Mouse (Mus musculus): ENCODE measurements around the gene Fxyd1. TPM values are rescaled to one million over a fixed set of nuclear protein-coding genes. Genes with fewer than 3 reads are reported as not detected.

The Fxyd1 gene
- polyA plus RNA-seq, 1 experiment from 2014 or later, result 78.9 TPM

- WGBS, result 69% methylated on average over 8 of the region's 8 CpGs
Observed at GRCm38 (mm10) chr7:31028609-31029008, 28.4 kb downstream of the Fxyd1 start.

GRCm38 (mm10) chr7:31017104-31017901 lies 39.7 kb downstream of the Fxyd1 start:
- Histone ChIP-seq H3K27me3 (replicated peaks; ENCODE audit: control insufficient read depth, insufficient read depth, low read length) (no peaks in the 10 kb centered on the region), H3K4me3 (ENCODE audit: low read depth, low read length) (no peak overlapping the region), H3K9me3 (ENCODE audit: control insufficient read depth) (no peaks in the 10 kb centered on the region), H3K36me3 (ENCODE audit: control insufficient read depth, insufficient read depth) (no peaks in the 10 kb centered on the region), H3K9ac (ENCODE audit: low read depth, low read length) (no peak overlapping the region), H3K4me1 (replicated peaks; ENCODE audit: control insufficient read depth, insufficient read depth, low read length) (no peaks in the 10 kb centered on the region), H3K27ac (ENCODE audit: low read depth, low read length) (no peak overlapping the region), H3K4me2 (replicated peaks; ENCODE audit: low read depth) (0 out of 2 replicates have a peak overlapping the region, but pooled peaks have one; percentile 21)
- peak; percentile 36; the same call in 1 of the 2 replicates for ATAC-seq
- TF ChIP-seq CTCF (IDR thresholded peaks at IDR 0.05; ENCODE audit: low read depth), result no peak
- 25% methylated on average over 10 of the region's 10 CpGs for WGBS

More at GRCm38 (mm10) chr7:31028609-31029008, 28.4 kb downstream of the Fxyd1 start:
- H3K4me3 ChIP-seq (ENCODE audit: low read depth, low read length), result no peak overlapping the region
- no peak overlapping the region for H3K27ac ChIP-seq (ENCODE audit: low read depth, low read length)
- ATAC-seq, result no peak
- no peaks in the 10 kb centered on the region for H3K27me3 ChIP-seq (replicated peaks; ENCODE audit: control insufficient read depth, insufficient read depth, low read length)
- no peaks in the 10 kb centered on the region for H3K36me3 ChIP-seq (ENCODE audit: control insufficient read depth, insufficient read depth)
- H3K9me3 ChIP-seq (ENCODE audit: control insufficient read depth), result no peaks in the 10 kb centered on the region
- H3K4me1 ChIP-seq (replicated peaks; ENCODE audit: control insufficient read depth, insufficient read depth, low read length), result no peaks in the 10 kb centered on the region
- no peak overlapping the region for H3K9ac ChIP-seq (ENCODE audit: low read depth, low read length)
- TF ChIP-seq CTCF (IDR thresholded peaks at IDR 0.05; ENCODE audit: low read depth), result no peak
- H3K4me2 ChIP-seq (replicated peaks; ENCODE audit: low read depth), result no peak overlapping the region

- TF ChIP-seq CTCF (IDR thresholded peaks at IDR 0.05; ENCODE audit: low read depth), result no peak
- Histone ChIP-seq H3K9ac (ENCODE audit: low read depth, low read length) (no peak overlapping the region), H3K4me3 (ENCODE audit: low read depth, low read length) (no peak overlapping the region), H3K4me2 (replicated peaks; ENCODE audit: low read depth) (no peak overlapping the region), H3K36me3 (ENCODE audit: control insufficient read depth, insufficient read depth) (no peaks in the 10 kb centered on the region), H3K27ac (ENCODE audit: low read depth, low read length) (no peak overlapping the region), H3K27me3 (replicated peaks; ENCODE audit: control insufficient read depth, insufficient read depth, low read length) (no peaks in the 10 kb centered on the region), H3K9me3 (ENCODE audit: control insufficient read depth) (no peaks in the 10 kb centered on the region), H3K4me1 (replicated peaks; ENCODE audit: control insufficient read depth, insufficient read depth, low read length) (no peaks in the 10 kb centered on the region)
- 78% methylated on average over 5 of the region's 5 CpGs for WGBS
- ATAC-seq, result no peak
Observed at GRCm38 (mm10) chr7:31012971-31013370, 44.0 kb downstream of the Fxyd1 start.

- Histone ChIP-seq H3K4me2 (replicated peaks; ENCODE audit: low read depth) (no peak overlapping the region), H3K9me3 (ENCODE audit: control insufficient read depth) (no peaks in the 10 kb centered on the region), H3K27me3 (replicated peaks; ENCODE audit: control insufficient read depth, insufficient read depth, low read length) (no peaks in the 10 kb centered on the region), H3K4me3 (ENCODE audit: low read depth, low read length) (no peak overlapping the region), H3K27ac (ENCODE audit: low read depth, low read length) (no peak overlapping the region), H3K36me3 (ENCODE audit: control insufficient read depth, insufficient read depth) (no peaks in the 10 kb centered on the region), H3K4me1 (replicated peaks; ENCODE audit: control insufficient read depth, insufficient read depth, low read length) (no peaks in the 10 kb centered on the region), H3K9ac (ENCODE audit: low read depth, low read length) (no peak overlapping the region)
- 0 out of 2 replicates have a peak, but pooled peaks have one; percentile 22 for ATAC-seq
- TF ChIP-seq CTCF (IDR thresholded peaks at IDR 0.05; ENCODE audit: low read depth), result no peak
- WGBS, result 21% methylated on average over 3 of the region's 3 CpGs
Observed at GRCm38 (mm10) chr7:31008889-31009288, 48.1 kb downstream of the Fxyd1 start.

- ATAC-seq, result no peak
- WGBS, result 31% methylated on average over 1 of the region's 1 CpGs
- Histone ChIP-seq H3K4me1 (replicated peaks; ENCODE audit: control insufficient read depth, insufficient read depth, low read length) (no peaks in the 10 kb centered on the region), H3K27ac (ENCODE audit: low read depth, low read length) (no peak overlapping the region), H3K36me3 (ENCODE audit: control insufficient read depth, insufficient read depth) (no peaks in the 10 kb centered on the region), H3K9ac (ENCODE audit: low read depth, low read length) (no peak overlapping the region), H3K27me3 (replicated peaks; ENCODE audit: control insufficient read depth, insufficient read depth, low read length) (no peaks in the 10 kb centered on the region), H3K9me3 (ENCODE audit: control insufficient read depth) (no peaks in the 10 kb centered on the region), H3K4me2 (replicated peaks; ENCODE audit: low read depth) (no peak overlapping the region), H3K4me3 (ENCODE audit: low read depth, low read length) (no peak overlapping the region)
- no peak for TF ChIP-seq CTCF (IDR thresholded peaks at IDR 0.05; ENCODE audit: low read depth)
Observed at GRCm38 (mm10) chr7:31008175-31008574, 48.8 kb downstream of the Fxyd1 start.

- Histone ChIP-seq H3K9me3 (ENCODE audit: control insufficient read depth) (no peaks in the 10 kb centered on the region), H3K36me3 (ENCODE audit: control insufficient read depth, insufficient read depth) (no peaks in the 10 kb centered on the region), H3K4me1 (replicated peaks; ENCODE audit: control insufficient read depth, insufficient read depth, low read length) (no peaks in the 10 kb centered on the region), H3K27me3 (replicated peaks; ENCODE audit: control insufficient read depth, insufficient read depth, low read length) (no peaks in the 10 kb centered on the region), H3K4me3 (ENCODE audit: low read depth, low read length) (no peak overlapping the region), H3K4me2 (replicated peaks; ENCODE audit: low read depth) (no peak overlapping the region), H3K9ac (ENCODE audit: low read depth, low read length) (no peak overlapping the region), H3K27ac (ENCODE audit: low read depth, low read length) (no peak overlapping the region)
- ATAC-seq, result no peak
- no peak for TF ChIP-seq CTCF (IDR thresholded peaks at IDR 0.05; ENCODE audit: low read depth)
- 84% methylated on average over 1 of the region's 1 CpGs for WGBS
Observed at GRCm38 (mm10) chr7:31007775-31008174, 49.2 kb downstream of the Fxyd1 start.
